Mouse (Mus musculus) lung, postnatal 0 days (tissue): ENCODE results near the gene Gm11733.

Source experiments
- CTCF ChIP-seq: IDR thresholded peaks from 2 replicates; pipeline ENCODE4 v1.5.1; 2016; ENCODE audit warnings: antibody characterized with exemption, mild to moderate bottlenecking
- EP300 ChIP-seq: IDR thresholded peaks from 2 replicates; pipeline ENCODE4 v1.6.1; 2016; ENCODE audit warnings: antibody characterized with exemption, mild to moderate bottlenecking, control low read depth

DNA sequence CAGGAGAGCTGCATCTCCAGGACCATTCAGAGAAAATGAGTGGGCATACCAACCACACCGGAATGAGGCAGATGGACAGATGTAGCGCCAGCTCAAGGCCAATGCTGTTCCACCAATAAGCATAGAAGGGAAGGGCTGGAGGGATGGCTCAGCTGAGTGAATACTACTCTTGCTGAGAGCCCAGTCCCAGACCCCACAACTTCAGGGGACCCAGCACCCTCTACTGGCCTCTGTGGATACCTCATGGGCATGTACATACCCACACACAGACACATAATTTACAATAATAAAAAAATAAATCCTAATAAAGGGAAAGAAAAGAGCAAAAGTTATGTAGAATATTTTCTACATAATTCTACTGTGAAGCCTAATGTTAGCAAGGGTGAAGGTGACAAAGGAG lies 9.0 kb upstream of the Gm11733 start:
- TF ChIP-seq CTCF = 0 out of 2 replicates have a peak, but pooled peaks have one; percentile 6
- TF ChIP-seq EP300 = no peak
